Mouse (Mus musculus) heart, adult 11 months (tissue): ENCODE results near the gene Rnd1.

ENCODE experiments used
- DNase-seq: peaks from one replicate; pipeline ENCODE4 v3.0.0; 2022

Gene Rnd1

DNA sequence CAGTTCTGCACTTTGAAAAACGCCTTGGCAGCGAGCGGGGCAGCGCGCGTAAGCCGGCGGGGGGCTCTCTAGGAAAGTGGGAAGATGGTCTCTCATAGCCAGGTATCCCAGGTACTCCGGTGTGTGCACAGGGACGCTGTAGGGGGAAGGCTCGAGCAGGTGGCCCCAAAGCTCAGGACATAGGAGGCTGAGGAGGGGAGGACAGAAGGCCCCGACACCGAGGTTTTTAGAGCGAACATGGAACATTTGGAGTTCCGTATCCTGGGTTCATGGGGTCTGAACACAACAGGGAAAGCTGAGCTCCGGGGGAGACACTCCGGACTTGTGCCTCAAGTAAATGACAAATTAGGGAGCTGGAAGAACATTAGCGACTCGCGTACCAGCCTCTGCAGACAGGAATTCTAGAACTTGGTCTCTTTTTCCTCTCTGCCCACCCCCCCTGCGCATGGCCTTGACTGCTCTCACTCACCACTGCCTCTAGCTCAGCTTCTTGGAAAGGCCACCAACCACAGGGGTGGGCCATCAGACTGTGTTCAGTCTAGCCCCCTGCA, 41.9 kb downstream of the Rnd1 start:
- peak; percentile 92 for DNase-seq

GRCm38 (mm10) chr15:98634541-98635081, 42.6 kb downstream of the Rnd1 start:
- peak; percentile 98 for DNase-seq

DNA sequence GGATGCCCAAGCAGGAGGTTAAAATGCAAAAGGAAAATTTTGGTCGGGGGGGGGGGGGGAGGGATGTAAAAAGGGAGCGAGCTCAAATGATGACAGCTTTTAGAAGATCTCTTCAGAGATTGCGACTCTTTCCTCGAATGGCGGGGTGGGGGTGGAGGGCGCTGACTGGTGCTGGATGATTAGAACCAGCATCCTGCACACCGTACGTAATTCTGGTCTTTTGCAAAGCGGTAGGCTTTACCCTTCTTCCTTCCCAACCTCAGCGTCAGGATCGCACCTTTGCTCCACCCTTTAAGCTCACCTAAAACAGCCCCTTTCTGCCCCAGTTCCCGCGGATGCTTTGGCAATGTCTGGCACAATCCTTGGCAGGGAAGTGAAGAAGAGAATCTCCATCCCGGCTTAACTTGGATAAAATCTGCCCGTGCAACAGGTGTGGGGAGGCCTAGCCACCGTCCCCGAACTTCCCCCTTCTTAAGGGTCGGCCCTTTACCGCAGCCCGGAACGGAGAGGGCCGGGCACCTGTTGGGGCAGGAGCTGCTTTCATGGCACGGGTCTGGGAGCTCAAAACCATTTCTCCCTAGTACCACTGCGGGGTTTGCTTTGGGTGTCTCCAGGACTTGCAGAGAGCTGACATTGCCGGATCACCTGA, 43.3 kb downstream of the Rnd1 start:
- no peak for DNase-seq

GRCm38 (mm10) chr15:98632921-98633320, 44.3 kb downstream of the Rnd1 start:
- no peak for DNase-seq

DNA sequence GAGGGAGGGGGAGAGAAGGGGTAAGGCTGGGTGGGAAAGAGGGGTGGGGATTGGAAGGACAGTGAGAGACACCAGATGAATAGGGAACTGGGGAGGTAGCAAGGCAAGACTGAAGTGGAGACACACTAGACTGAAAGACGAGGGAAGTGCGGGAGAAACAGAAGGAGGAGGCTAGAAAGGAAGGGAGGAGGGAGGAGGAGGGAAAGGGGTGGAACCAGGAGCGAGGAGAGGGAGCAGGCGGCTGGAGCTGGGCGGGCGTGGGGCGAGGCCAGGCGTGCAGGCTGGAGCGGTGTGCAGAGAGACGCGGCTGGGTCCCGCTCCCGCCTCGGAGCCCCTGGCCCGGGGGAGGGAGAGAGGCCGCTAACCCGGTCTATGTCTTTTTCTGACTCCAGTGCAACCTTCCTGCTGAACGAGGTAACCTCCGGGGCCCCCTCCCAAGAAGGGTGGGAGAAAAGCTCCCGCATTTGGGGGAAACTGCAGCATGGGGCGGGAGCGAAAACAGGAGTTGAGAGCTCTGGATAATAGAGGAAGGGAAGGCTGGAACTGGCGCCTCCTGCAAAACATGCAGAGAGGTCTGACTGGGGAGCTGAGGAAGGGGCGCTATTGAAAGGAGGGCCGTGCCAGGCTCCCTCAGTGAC, 45.0 kb downstream of the Rnd1 start:
- DNase-seq, result peak; percentile 96

- DNase-seq, result peak; percentile 96
These were observed 45.8 kb downstream of the Rnd1 start for GRCm38 (mm10) chr15:98631493-98631892.

GRCm38 (mm10) chr15:98630540-98630939, 46.7 kb downstream of the Rnd1 start, which contains the start of gene Cacnb3:
Gene Cacnb3, plus strand, starts transcription at chr15:98630840.
- no peak for DNase-seq

DNA sequence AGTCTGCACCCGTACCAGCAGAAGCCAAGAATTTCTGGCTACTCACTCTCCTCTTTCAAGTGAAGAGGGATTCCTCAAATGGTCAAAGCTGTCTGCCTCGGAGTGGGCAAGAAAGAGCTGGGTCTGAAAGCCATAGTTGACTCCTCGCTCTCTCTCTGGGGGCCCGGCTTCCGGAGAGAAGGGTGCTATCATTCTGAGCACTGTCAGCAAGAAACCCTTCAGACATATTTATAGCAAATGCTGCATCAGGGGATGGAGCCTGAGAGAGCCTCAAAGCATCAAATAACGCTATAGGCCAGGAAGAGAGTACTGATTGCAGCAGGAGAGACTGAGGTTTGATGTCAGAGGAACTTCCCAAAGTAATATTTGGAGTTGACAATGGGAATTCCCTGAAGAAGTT, 47.8 kb downstream of the Rnd1 start:
- DNase-seq, result no peak

DNA sequence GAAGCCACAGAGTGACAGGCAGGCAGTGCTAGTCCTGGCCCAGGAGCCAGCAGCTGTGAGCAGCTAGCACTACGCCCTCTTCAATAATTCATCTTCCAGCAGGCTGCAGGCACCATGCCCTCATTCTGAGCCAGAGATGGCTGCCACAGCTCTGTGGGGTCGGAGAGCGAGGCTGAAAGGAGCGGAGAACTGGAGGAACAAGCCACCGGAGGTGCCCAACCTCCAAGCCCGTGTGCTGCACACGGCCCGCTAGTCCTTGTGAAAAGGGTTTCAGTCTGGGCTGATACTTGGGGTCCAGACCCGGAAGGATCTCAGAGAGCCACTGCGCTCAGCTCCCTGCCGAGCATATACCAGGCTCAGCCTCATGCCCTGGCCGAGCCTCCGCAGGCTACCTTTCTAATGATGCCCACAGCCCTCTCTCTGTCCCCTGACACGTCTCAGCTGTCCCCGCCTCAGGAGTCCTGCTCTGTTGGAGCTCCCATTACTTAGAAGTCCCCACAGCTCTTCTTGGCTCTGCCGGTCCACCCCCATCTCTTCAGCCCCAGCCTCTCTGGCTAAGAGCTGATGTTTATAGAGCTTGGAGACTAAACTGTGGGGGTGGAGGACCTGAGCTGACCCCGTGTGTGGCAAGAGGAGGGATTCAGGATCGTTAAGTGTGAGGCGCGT, 48.5 kb downstream of the Rnd1 start:
- DNase-seq, result no peak

- DNase-seq, result peak; percentile 84
These were observed 50.6 kb downstream of the Rnd1 start for GRCm38 (mm10) chr15:98626487-98627212.

- no peak for DNase-seq
These were observed 51.2 kb downstream of the Rnd1 start for GRCm38 (mm10) chr15:98626078-98626477.

GRCm38 (mm10) chr15:98623361-98623821, 53.9 kb downstream of the Rnd1 start:
- DNase-seq, result peak; percentile 75

- DNase-seq, result no peak
These were observed 54.5 kb downstream of the Rnd1 start for GRCm38 (mm10) chr15:98622721-98623120.

DNA sequence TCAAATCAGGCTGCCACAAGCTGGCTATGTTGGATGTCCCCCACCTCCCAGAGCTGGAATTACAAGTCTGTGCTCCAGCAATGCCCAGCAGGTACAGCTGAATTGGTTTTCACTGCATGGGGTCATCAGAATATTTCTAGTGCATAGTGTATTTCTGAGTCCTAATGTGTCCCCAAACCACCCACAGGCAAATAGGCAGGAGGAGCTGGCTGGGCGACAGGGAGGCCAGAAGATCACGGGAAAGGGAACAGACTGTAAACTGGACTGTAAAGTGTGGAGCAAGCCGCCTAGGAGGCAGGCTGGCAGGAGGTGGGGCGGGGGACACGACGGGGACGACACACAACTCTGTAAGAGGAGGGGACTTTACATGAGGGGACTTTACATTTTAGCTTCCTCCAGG, 55.1 kb downstream of the Rnd1 start:
- DNase-seq, result peak; percentile 85

GRCm38 (mm10) chr15:98617176-98617537, 60.1 kb downstream of the Rnd1 start:
- peak; percentile 93 for DNase-seq

GRCm38 (mm10) chr15:98616362-98617175, 60.7 kb downstream of the Rnd1 start:
- peak; percentile 90 for DNase-seq

DNA sequence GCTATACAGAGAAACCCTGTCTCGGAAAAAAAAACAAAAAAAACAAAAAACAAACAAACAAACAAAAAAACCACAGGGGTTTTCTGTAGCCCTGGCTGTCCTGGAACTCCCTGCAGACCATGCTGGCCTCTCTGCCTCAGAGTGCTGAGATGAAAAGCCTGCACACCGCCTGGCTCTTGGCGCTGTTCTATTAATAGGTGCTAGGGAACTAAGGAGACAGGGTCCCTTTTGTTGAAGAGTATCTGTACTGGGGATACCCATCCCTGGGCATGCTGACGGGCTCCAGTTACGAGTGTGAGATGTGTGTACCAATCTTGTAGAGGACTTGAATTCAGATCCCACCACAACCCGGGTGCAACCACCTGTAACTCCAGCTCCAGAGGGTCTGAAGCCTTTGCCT, 61.5 kb downstream of the Rnd1 start:
- DNase-seq, result peak; percentile 91

DNA sequence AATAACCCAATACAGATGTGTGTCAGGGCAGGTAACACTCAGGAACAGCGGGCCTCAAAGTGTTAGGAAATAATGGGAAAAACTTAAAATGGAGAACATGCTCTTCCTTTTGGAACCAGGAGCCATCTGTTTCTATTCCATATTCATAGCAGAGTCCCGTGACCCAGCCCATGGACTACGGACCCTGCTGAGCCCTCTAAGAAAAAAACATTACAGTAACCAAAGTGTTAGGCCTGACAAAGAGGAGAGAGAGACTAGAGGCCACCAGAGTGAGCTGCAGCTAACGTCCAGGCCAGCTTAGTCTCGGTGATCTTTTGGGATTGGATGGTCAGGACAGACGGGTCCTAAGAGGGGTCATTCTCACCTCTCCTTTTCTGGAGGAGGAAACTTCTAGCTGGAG, 62.3 kb downstream of the Rnd1 start:
- DNase-seq, result no peak

DNA sequence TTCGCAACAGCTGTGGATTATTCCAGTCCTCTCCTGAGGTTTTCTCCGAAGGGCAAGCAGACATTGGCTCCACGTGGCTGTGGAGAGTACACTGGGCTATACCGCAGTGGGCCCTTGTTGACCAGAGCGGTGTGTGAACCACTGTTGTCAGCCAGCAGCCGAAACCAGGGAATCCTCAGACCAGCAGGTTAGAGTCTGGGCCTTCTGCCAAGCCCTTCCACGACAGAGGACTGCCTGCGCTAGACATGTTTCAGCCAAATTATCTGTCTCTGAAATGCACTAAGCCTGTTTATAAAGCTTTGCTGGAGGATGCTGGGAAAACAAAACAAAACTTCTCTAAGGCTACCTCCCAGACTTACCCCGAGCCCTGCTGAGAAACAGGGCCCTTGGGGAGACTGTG, 62.7 kb downstream of the Rnd1 start:
- no peak for DNase-seq
